Mouse (Mus musculus) retina, adult 2 months (tissue): ENCODE data around the gene Zswim9.
A peak's percentile ranks its signal among the peaks of the same experiment; 100 is the strongest.
"Not testable (repeated sequence)": the region's sequence is repeated elsewhere in the genome, so short reads cannot be mapped to it uniquely, and the experiment has no call there.

ENCODE experiments used
- DNase-seq: peaks from one replicate; pipeline ENCODE4 v3.0.0-alpha.2; 2012; ENCODE audit warnings: low read depth, low spot score

The Zswim9 gene

DNA sequence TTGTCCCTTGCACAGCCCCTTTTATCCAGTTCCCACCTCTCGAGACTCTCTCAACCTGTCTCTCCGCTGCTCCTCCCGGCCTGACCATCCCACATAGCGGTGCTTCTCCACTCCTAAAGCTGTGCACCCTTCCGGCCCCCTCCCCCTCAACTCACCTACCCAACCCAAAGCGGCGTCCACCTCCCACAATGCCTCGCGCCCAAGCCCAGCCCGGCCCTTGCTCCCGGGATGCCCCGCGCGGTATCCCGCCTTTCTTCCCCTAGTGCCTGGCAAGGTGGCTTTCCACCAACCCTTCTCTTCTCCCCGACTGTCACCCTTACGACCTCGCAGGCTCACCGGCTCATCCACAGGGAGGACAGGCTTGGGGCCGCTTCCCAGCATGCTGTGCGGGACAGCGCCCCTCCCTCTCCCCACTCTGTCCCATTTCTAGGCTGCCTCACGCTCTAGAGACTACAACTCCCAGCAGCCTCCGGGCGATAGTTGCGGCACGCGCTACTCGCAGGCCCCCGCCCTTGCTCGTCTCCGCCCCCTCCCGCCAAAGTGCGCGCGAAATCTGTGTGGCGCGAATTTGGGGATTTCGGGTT is at the start of gene Zswim9:
Gene Zswim9 (minus strand): TSS at position 414 of the 584 bp plus-strand sequence.
- DNase-seq: peak; percentile 87

DNA sequence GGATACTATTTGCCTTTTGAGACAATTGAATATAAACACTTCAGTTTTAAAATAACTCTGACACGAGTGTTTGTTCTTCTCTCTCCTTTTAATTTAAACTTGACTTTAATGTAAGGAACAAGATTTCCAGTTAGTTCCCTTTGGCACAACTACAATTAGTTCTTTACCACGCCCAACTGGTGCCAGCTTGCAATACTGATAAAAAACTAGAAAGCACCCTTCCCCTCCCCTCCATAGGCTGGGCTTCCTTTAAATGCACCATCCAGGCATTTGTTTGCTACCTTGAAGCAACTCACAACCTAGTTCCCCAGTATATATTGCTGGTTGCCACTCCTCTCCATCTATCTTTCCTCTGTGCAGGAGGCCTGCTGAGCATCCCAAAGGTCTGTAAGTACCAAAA is 45.8 kb upstream of the Zswim9 start, which contains the start of gene Pla2g4c:
Gene Pla2g4c (plus strand): TSS at position 340 of the 400 bp plus-strand sequence.
- no peak for DNase-seq

DNA sequence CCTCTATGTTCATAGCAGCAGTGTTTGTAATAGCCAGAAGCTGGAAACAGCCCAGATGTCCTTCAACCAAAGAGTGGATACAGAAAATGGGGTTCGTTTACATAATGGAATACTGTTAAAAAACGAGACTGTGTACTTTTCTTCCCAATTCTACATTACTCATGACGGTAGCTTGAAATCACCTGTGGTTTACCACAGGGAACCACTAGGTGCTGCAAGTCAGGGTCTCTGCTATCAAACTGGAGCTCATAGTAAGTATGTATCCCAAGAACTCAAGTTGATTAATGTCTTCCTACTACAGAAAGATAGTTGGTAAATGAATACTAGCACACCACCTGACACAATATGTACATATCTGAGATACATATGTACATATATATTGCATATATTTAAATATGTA is 42.9 kb upstream of the Zswim9 start:
- no peak for DNase-seq

DNA sequence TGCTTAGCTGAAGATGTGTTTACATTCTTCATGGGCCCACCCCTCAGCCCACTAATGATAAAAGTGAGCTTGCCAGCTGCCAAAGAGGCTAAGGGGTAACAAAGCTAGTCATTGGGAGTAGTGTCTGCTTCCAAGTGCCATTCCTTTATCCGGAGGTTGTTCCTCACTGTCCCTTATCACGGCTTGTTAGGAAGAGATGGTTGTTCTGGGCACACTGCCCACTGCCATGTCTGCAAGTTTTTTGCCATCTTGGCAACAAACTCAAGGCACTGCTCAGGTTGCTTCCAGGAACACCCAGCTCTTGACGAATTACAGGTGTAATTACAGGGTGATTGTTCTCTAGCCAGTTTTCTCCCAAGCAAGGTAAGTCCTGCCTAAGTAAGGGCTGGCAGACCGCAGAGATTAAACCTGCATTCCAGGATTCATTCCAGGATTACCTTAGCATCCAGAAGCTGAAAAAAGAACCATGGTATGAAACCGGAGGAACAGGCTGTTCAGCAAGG is 35.6 kb upstream of the Zswim9 start:
- no peak for DNase-seq

DNA sequence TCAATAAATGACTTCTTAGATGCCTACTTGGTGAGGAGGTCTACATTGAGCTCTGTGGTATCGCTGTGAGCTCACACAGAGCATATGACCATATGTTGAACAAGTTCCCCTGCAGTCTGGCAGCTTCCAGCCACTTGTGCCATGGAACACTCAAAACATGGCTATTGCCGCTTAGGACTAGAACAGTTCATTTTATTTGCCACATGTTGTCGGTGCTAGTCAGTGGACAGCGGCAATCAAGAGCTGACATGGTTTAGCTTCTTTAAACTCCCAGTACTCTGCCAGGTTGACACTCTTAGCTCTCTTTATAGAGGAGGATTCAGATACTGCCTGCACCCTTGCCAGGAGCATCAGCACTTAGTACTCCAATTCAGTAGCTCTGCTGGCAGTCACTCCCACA is 32.9 kb upstream of the Zswim9 start:
- no peak for DNase-seq

DNA sequence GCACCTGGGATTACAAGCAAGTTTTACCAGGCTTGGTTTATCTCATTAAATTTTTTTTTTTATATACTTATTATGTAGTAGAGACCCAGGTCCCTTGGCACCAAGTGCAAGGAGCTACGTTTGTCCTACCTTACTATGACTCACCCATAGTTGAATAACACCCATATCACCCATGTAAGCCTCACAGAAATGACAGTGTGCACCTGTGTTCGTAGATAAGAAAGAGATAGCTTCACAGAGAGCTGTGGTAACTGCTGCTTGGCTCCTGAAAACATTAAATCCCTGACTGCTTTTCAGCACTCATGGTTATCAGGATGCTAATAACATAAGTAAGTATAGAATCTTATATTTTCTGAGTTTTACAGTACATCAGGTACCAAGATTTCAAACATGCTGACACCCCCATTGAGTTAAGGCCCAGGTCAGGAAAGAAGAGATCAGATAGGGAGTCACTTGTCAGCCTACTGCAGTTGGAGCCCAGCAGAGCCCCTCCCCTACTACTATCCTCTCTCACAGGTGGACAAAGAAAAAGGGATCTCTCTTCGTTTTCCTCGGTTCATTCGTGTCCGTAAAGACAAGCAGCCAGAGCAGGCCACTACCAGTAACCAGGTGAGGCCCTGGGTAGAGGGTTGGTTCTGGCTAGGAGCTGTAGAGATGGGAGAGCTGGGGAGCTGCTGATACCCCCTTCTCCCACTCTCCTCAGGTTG is 32.1 kb upstream of the Zswim9 start:
- no peak for DNase-seq

DNA sequence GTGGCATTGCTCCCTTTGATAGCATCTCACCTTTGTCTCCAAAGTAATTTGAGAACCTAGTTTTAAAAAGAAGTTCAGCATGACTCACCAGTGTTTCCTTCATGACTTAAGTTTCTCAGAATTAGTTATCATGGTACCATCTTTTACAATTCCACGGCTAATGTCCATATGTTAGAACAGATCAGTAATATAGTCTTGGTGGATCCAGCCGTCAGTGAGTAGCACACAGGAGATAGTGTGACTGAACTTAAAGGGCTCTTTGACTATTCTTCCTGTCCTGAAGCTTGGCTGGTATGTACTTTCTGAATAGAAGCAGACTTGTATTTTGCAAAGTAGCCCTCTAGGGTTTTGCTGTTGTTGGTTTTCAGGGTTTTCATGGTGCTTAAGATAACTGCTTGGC is 30.9 kb upstream of the Zswim9 start:
- no peak for DNase-seq

DNA sequence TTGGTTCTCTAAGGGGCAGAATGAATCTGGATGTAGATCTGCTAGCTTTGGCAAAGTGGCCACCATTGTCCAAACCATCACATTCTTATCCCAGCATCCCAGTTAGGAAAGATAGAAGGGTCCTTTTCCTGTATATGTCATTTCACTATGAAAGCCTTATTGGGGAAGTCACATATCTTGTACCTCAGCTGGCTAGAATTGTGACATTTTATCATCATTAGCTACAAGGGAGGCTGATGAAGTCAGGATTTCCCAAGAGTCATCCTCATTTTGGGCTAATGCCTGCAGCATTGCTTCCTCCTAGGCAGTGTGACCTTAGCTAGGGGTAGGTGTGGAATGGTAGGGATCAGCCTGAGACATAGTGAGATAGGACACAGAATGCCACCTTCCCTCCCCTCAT is 24.9 kb upstream of the Zswim9 start:
- no peak for DNase-seq

DNA sequence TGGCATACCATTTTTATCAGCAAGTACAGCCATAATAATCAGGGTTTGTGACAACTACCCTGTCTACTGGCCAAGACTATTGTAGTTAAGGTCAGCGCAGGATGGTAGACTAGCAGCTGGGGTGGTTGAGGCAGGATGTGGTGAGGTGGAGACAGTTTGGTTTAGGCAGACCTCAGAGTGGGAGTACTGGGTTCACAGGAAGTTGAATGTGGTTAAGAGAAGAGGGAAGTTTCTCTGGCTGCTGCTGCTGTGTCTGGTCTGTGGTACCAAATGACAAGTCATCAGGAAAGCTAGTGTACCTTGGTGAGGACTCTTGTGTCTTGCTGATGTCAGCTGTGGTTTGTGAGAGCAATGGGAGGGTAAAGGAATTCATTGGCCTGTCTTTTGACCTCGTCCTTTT is 24.3 kb upstream of the Zswim9 start:
- DNase-seq: no peak

DNA sequence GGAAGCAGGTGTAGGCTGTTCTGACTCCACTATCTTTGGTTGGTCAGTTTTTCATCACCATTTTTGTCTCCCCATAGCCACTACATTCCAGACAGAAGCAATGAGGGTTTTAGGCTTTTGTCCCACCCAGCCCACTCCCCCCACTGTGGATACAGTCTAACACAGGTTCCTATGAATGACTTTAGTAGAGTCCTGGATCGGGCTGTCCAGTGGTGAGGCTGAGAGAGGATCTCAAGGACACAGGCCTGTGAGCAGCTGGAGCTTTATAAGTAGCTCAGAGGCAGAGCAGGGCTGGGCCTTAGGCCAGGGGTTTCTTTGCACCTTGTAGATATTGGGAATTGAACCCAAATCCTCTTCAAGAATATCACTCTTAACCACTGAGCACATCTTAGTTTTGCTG is 23.1 kb upstream of the Zswim9 start:
- no peak for DNase-seq

DNA sequence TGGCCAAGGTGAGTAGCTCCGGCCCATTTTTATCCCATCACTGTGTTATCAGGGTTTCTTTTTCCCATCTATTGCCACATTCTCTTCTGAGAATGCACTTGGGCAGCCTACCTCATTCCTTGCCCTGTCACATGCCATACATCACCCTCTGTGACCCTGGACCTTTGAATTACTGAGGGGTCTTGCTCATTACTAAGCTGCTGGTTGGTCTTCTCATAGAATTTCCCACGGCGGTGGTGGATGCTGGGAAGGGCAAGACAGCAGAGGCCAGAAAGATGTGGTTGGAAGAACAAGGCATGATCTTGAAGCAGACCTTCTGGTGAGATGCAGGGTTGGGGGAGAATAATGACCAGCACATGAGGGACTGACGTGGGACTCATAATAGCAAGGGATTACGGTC is 20.3 kb upstream of the Zswim9 start:
- no peak for DNase-seq

DNA sequence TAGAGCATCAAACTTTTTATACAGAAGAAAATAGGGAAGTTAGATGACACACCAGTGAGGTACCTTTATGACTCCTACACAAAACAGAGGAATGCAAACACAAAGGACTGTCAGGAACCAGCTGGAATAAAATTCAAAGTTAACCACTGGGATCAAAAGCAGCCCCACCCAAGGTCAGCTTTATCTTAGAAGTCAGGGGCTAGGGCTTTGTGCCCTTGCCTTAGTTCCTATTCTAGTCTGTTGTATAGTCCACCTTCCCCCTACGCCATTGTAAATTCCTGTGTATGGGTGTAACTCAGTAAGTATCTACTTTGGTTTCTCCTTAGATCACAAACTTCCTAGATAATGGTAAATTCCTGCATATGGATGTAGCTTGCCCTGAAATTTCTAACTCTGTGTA is 19.1 kb upstream of the Zswim9 start:
- DNase-seq: no peak

DNA sequence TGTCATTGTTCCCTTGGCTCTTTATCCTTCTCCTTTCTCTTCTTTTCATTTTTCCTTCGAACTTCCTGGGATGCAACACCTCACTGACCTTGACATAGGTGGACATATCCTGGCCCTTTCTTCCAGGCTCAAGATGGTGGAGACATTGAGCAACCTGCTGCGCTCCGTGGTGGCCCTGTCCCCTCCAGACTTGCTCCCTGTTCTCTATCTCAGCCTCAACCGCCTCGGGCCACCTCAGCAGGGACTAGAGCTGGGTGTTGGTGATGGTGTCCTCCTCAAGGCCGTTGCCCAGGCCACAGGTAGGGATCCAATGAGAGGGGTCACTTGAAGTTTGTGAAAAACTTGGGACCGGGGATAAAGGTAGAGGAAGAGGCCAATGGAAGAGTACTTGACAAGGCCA is 16.7 kb upstream of the Zswim9 start:
- no peak for DNase-seq

DNA sequence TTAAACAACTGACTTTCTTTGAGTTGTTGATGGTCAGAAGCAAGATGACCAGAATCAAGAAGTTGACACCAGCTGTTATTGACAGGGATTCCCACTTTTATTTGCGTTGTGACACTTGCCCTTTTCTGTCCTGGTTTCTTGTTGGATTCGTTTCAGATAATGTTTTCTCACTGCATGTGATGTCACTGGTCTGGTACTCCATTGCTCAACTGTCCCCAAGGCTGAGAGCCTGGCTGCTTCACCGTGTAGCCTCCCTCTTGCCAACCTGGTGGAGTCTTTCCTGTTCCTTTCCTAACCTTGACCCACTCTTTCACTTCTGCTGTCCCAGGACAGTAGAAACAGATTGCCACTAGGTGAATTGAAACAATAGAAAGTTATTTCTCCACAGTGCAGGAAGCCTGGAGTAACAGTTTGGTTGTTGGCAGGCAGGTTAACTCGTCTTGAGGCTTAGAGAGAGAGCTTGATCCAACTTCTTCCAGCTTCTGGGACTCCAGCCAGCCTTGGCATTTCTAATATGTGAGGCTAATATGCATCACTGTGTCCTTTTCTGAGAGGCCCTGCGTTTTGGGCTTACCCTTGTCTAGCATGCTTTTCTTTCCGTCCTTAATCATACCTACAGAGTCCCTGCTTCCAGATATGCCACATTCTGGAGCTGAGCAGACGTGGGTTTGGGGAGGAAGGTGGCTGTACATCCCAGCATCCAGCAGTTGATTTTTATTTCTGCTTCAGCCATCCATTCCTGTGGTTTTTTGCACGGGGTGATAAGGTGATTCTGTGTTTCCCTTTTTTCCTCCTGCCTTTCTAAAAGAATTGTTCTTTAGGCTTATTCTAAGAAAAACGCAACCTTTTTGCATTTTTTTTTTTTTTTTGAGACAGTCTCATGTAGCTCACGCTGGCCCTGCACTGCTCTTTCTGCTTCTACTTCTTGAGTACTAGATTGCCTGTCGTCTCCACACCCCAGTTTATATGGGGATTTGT is 15.6 kb upstream of the Zswim9 start:
- DNase-seq: no peak

DNA sequence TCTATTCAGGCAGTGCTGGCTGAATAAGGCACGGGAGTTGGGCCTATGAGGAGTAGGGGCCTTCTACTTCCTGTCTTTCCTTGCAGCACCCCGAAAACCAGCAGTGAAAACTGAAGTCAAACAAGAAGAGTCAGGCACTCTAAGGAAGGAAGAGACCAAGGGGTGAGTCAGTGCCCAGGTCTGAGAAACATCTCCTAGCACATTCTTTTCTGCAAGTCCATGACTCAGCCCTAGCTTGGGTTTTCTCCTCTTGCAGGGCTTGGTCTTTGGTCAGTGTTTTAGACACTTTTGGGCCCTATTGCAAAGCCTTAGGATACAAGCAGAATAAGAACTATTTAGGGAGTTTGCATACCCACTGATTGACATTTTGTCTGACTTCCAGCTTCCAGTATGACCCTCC is 12.8 kb upstream of the Zswim9 start:
- DNase-seq: no peak

DNA sequence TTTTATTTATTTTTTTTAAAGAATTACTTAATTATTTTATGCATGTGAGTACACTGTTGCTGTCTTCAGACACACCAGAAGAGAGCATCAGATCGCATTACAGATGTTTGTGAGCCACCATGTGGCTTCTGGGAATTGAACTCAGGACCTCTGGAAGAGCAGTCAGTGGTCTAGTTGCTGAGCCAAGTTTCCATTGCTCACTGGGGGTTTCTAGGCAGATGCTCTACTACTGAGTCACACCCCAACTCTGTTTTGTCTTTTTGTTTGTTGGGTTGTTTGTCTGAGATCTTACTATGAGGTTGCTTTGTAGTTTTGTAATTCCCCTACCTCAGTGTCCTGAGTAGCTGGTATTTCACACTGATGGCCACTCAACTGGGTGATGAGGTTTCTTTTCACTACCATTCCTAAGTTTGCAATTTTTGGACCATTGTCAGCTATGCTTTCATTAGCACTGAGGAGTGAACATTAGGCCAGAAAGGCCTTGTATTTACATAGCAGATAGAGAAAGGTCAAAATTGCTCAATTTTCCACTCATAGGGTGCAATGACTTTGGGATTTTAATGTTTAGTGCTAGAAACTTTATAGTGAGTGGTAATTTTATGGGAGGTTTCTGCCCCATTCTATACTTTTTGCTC is 11.6 kb upstream of the Zswim9 start:
- no peak for DNase-seq

DNA sequence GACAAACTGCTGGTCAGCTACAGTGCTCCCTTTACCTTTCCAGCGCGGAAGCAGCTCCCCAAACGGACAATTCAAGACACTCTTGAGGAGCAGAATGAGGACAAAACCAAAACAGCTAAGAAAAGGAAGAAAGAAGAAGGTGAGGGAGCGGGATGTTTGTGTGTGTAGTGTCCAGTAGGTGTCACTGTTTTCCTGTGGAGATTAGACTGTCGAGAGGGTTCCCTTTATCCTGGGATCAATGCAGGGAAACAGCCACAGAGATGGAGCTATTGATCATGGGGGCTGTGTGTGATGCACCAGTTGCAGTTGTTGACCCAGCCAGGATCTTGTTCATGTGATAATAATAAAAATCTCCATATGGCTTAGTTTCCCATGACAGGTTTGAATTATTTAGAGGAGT is 10.1 kb upstream of the Zswim9 start:
- DNase-seq: peak; percentile 18

DNA sequence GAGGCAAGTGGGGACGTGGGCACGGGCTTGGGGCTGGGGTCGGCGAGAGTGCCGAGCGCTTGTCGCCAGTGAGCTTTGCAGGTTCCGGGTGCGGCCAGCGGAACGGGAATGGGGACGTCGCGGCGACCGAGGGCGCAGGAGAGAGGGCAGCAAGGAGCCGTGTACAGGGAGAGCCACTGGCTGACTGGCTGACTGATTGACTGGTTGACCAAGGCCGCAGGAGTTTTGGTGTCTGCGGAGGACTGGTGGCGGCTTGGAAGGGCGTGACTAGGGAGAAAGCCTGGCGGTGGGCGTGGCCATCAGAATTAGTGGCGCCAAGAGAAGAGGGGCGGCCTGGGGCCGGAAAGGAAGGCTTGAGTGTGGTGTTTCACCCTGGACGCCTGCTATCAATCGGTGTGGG is 436 bp upstream of the Zswim9 start:
- DNase-seq: not testable (repeated sequence)

DNA sequence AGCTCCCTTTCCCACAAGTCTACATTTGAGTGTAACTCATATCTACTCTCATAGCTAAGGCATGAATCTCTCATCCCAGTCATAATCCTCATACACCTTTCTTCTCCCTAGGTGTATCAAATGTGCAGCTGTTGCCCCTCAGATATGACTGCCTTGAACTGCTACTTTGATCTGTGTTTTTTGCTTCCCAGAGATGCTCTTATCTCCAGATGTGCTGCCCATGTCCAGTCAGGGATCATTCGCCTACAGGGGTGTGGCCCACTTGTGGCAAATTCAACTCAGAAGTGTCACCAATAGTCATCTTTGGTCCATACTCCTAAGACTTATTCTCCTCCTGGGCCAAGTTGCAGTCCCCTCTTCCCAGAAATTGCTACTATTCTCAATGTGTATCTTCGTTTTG is 688 bp downstream of the Zswim9 start:
- no peak for DNase-seq

DNA sequence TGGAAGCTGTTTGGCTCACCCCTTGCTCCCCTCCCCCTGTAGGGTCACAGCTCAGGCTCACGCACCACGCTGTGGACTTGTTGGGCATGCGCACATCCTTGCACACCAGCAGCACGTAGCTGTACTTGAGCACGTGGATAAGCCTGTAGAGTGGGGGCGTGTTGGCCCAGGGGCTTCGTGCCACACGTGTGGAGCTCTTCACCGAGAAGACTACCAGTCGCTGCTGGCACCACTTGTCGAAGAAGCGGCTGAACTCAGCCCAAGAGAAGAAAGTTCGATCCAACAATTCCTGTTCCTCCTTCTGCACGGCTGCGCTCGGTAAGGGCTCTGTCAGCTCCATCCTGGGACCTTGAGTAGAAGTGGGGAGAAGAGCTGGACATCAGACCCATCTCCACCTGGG is 1.4 kb downstream of the Zswim9 start, which contains the start of gene Lig1:
Gene Lig1 (plus strand): TSS at position 203 of the 400 bp plus-strand sequence.
- no peak for DNase-seq

DNA sequence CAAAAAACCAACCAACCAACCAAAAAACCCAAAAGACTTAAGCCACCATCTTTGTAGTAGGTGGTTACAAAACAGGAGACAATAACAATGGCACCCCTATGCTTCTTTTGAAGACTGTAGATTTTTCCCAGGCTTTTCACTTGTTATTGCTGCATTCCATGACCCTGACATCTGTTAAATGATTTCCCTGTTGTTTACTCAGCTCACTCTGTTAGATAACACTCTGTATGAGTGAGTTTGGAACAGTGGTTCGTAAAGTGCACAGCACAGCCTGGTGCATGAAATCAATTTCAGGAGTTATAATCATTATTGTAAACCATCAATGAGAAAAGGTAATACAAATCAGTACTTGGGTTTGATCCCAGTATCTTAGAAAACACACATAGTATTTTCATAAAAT is 6.8 kb downstream of the Zswim9 start:
- DNase-seq: no peak

DNA sequence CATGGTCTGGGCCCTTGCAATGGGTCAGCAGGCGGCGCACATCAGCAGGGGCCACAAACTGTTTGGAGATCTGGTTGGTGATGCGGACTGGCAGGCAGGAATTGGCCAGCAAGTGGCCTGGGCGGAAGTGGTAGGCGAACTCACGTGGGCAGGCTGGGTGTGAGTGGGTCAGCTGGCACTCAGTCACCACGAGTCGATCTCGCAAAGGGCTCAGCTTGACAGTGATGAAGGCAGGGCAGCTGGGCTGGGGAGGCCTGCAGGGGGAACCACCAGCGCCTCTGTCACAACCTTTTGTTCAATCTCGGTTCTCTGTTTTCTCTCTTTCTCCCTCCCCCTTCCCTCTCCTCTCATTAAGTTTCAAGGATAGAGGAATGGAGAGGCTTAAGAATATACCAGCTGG is 9.1 kb downstream of the Zswim9 start:
- DNase-seq: no peak
